Mouse (Mus musculus): ENCODE measurements around the gene Elac2. TPM values are rescaled to one million over a fixed set of nuclear protein-coding genes. Genes with fewer than 3 reads are reported as not detected.

Elac2 gene
- polyA plus RNA-seq, 1 experiment from 2014 or later, result 35.5 TPM

- no peaks in the 10 kb centered on the region for H3K4me1 ChIP-seq
- H3K27me3 ChIP-seq, result no peaks in the 10 kb centered on the region
- no peak for ATAC-seq (ENCODE audit: low FRiP score, low read depth)
- H3K9ac ChIP-seq (replicated peaks), result no peak overlapping the region
- no peaks in the 10 kb centered on the region for H3K36me3 ChIP-seq
- H3K27ac ChIP-seq (replicated peaks), result no peak overlapping the region
- H3K4me3 ChIP-seq, result no peak overlapping the region
- 77% methylated on average over 5 of the region's 5 CpGs for WGBS
- no peak overlapping the region for H3K4me2 ChIP-seq (replicated peaks)
- no peaks in the 10 kb centered on the region for H3K9me3 ChIP-seq
These were observed 49.2 kb downstream of the Elac2 start for GRCm38 (mm10) chr11:65028049-65028448.

DNA sequence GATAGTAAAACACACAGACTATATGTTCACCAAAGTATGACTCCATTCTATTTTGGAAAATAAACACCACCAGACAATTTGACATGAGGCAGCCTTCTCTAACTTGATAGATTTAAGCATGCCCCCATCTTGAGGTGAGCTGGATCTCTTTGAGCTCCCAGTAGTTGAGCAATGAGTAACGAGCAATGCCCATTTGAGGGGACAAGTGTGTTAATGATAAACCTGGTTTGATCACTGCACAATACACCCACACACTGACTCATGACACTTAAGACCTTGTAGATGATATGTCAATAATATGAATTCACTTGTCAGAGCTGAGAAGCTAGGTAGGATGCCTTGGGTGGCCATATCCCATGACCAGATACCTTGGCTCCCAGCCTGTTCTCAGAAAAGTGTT lies 51.4 kb downstream of the Elac2 start:
- WGBS, result 88% methylated on average over 1 of the region's 1 CpGs
- Histone ChIP-seq H3K36me3 (no peaks in the 10 kb centered on the region), H3K9me3 (no peaks in the 10 kb centered on the region), H3K4me1 (no peaks in the 10 kb centered on the region), H3K27me3 (no peaks in the 10 kb centered on the region), H3K27ac (replicated peaks) (no peak overlapping the region), H3K9ac (replicated peaks) (no peak overlapping the region), H3K4me2 (replicated peaks) (no peak overlapping the region), H3K4me3 (no peak overlapping the region)
- no peak for ATAC-seq (ENCODE audit: low FRiP score, low read depth)

GRCm38 (mm10) chr11:65032221-65032620 lies 53.4 kb downstream of the Elac2 start:
- no peak overlapping the region for H3K9ac ChIP-seq (replicated peaks)
- no peak for ATAC-seq (ENCODE audit: low FRiP score, low read depth)
- no peaks in the 10 kb centered on the region for H3K27me3 ChIP-seq
- H3K4me2 ChIP-seq (replicated peaks), result no peak overlapping the region
- no peak overlapping the region for H3K27ac ChIP-seq (replicated peaks)
- H3K9me3 ChIP-seq, result no peaks in the 10 kb centered on the region
- no peaks in the 10 kb centered on the region for H3K36me3 ChIP-seq
- 90% methylated on average over 7 of the region's 7 CpGs for WGBS
- H3K4me1 ChIP-seq, result no peaks in the 10 kb centered on the region
- no peak overlapping the region for H3K4me3 ChIP-seq

DNA sequence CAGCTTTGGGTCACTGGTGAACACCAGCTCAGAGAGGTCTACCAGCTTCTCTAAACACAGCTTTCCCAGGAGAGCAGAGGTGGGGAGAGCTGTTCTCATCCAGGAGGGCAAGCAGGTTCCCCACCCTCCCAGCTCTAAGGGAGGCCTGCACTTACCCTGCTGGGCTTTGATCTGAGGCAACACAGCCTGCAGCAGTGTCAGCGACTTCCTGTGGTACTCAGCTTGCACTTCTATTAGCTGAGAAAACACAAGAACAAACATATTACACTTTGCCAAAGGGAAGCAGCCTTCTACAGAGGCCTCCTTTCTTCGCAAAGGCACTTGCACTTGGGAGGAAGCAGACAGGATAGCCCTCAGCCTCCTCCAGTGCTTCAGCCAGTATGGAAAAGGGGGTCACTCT lies 60.2 kb downstream of the Elac2 start:
- no peak overlapping the region for H3K4me2 ChIP-seq (replicated peaks)
- H3K27ac ChIP-seq (replicated peaks), result no peak overlapping the region
- H3K9me3 ChIP-seq, result no peaks in the 10 kb centered on the region
- H3K4me1 ChIP-seq, result peaks cover 4% of the 10 kb centered on the region
- WGBS, result 67% methylated on average over 2 of the region's 2 CpGs
- H3K27me3 ChIP-seq, result no peaks in the 10 kb centered on the region
- no peak for ATAC-seq (ENCODE audit: low FRiP score, low read depth)
- H3K9ac ChIP-seq (replicated peaks), result no peak overlapping the region
- H3K36me3 ChIP-seq, result no peaks in the 10 kb centered on the region
- H3K4me3 ChIP-seq, result no peak overlapping the region

- Histone ChIP-seq H3K4me2 (replicated peaks) (no peak overlapping the region), H3K27me3 (no peaks in the 10 kb centered on the region), H3K4me3 (no peak overlapping the region), H3K4me1 (peaks cover 4% of the 10 kb centered on the region), H3K27ac (replicated peaks) (no peak overlapping the region), H3K36me3 (no peaks in the 10 kb centered on the region), H3K9me3 (no peaks in the 10 kb centered on the region), H3K9ac (replicated peaks) (no peak overlapping the region)
- ATAC-seq (ENCODE audit: low FRiP score, low read depth), result no peak
- 55% methylated on average over 12 of the region's 12 CpGs for WGBS
These were observed 60.8 kb downstream of the Elac2 start for GRCm38 (mm10) chr11:65039517-65040095.

- no peak overlapping the region for H3K9ac ChIP-seq (replicated peaks)
- no peak for ATAC-seq (ENCODE audit: low FRiP score, low read depth)
- H3K4me3 ChIP-seq, result no peak overlapping the region
- H3K36me3 ChIP-seq, result no peaks in the 10 kb centered on the region
- no peak overlapping the region for H3K4me2 ChIP-seq (replicated peaks)
- no peaks in the 10 kb centered on the region for H3K27me3 ChIP-seq
- WGBS, result 59% methylated on average over 6 of the region's 6 CpGs
- no peak overlapping the region for H3K27ac ChIP-seq (replicated peaks)
- H3K9me3 ChIP-seq, result no peaks in the 10 kb centered on the region
- H3K4me1 ChIP-seq, result peaks cover 4% of the 10 kb centered on the region
These were observed 61.7 kb downstream of the Elac2 start for GRCm38 (mm10) chr11:65040556-65040955.

GRCm38 (mm10) chr11:65049090-65049489 lies 70.3 kb downstream of the Elac2 start:
- H3K9me3 ChIP-seq, result no peaks in the 10 kb centered on the region
- no peak overlapping the region for H3K27ac ChIP-seq (replicated peaks)
- H3K4me3 ChIP-seq, result no peak overlapping the region
- H3K4me1 ChIP-seq, result no peaks in the 10 kb centered on the region
- no peaks in the 10 kb centered on the region for H3K27me3 ChIP-seq
- WGBS, result 88% methylated on average over 7 of the region's 7 CpGs
- H3K36me3 ChIP-seq, result no peaks in the 10 kb centered on the region
- H3K9ac ChIP-seq (replicated peaks), result no peak overlapping the region
- ATAC-seq (ENCODE audit: low FRiP score, low read depth), result no peak
- no peak overlapping the region for H3K4me2 ChIP-seq (replicated peaks)

DNA sequence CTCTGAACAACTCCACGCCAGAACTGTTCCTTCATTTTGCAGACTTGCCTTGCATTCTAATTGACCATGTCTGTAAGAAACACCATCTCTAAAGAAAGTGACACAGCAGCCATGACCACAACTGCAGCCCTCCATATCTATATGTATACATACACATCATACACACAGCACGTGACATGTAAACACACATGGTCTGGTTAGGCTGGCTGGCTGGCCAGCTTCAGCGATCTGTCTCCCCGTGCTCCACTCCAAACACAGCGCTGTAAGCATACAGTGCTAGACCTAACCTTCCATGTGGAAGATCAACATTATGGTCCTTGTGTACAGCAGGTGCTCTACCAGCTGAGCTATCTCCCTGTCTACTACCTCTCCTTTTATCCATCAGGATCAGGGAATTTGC lies 72.0 kb downstream of the Elac2 start:
- Histone ChIP-seq H3K36me3 (no peaks in the 10 kb centered on the region), H3K4me1 (no peaks in the 10 kb centered on the region), H3K4me2 (replicated peaks) (no peak overlapping the region), H3K9me3 (no peaks in the 10 kb centered on the region), H3K27me3 (no peaks in the 10 kb centered on the region), H3K9ac (replicated peaks) (no peak overlapping the region), H3K27ac (replicated peaks) (no peak overlapping the region), H3K4me3 (no peak overlapping the region)
- no peak for ATAC-seq (ENCODE audit: low FRiP score, low read depth)
- 91% methylated on average over 5 of the region's 5 CpGs for WGBS

Other genes with a start within 250 kb of the Elac2 start
- gene 1700086D15Rik, start 180.9 kb downstream of the Elac2 start, polyA plus RNA-seq (2016; fragmentation: Nextera tagmentation; extraction: Ambion mirVana), result 0.27 TPM in 1 of 2 replicates, not detected in the other
- gene Arhgap44, start 183.9 kb downstream of the Elac2 start, polyA plus RNA-seq (2016; fragmentation: Nextera tagmentation; extraction: Ambion mirVana), result 6.4 and 7.2 TPM in 2 replicates